Mouse (Mus musculus): ENCODE data around the gene Olfr470.

DNA sequence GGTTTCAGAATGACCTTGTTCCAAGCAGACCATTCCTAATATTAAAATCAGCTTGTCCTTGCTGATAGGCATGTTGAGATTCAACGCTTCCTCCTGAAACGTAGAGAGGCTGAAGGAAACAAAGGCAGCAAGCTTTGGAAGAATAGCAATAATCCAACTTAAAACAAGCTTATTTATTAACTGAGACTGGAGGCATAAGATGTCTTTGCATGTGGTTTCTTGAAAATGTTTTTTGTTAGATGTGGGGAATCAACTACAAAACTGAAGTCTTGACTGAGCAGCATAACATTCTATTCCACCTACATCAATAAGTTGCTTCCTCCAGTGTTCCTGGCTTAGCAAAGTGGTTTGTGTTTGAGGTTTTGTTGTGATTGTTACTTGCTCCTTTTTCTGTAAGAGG lies 46.2 kb downstream of the Olfr470 start, which contains the start of gene Ovch2:
- TF ChIP-seq POLR2A (IDR thresholded peaks at IDR 0.05; ENCODE audit: low read depth, low read length) (no peak), CTCF (conservative IDR thresholded peaks at IDR 0.05; ENCODE audit: insufficient read depth, insufficient read length, low read depth, low read length) (no peak)

All from kidney, adult 2 months (tissue).